Mouse (Mus musculus): ENCODE results near the gene D17Wsu92e.

DNA sequence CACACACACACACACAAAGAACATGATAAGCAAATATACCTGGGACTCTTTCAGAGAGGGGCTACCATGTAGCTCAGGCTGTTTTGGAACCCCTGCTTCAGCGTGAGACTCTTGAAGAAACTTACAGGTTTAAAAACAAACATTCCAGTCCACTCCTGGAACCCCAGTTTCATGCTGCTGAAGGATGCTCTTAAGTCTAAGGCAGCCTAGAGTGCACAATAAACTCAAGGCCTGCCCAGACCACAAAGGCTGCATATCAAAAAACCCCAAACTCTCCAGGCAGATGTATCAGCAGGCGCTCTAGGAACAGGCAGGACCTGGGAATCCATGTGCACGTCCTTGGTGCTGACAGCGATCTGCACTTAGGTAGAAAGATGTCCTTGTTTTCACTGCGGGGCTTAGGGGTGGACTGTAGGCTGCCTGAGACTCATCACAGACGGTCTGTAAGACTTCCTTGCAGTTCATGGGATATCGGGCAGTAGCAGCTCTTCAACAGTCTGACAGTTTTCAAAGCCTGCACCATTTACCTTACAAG lies 16.2 kb downstream of the D17Wsu92e start:
- TF ChIP-seq CTCF (IDR thresholded peaks at IDR 0.05) (no peak), EP300 (IDR thresholded peaks at IDR 0.05; ENCODE audit: insufficient read depth, low read depth, low read length) (no peak)
